12 mouse cellular contexts compared by ENCODE assay signal in genomic region chr3:55089291-55089690, GRCm38 (mm10). TPM values are rescaled to one million over a fixed set of nuclear protein-coding genes. Genes with fewer than 3 reads are reported as not detected.
"Had no signal": no experiment of that assay in that cellular context is flagged by ENCODE, and none has a peak within 500 bp of the region (broad histone marks: within the 10 kb centered on the region; RNA-seq: fewer than 3 reads in every experiment).

No protein-coding gene starts in this region.

- H3K27me3 ChIP-seq: limb, embryonic 15.5 days; midbrain, embryonic 13.5 days had no signal

- H3K4me3 ChIP-seq: limb, embryonic 15.5 days; midbrain, embryonic 13.5 days had no signal

- H3K9ac ChIP-seq: limb, embryonic 15.5 days; midbrain, embryonic 13.5 days had no signal

- H3K36me3 ChIP-seq: limb, embryonic 15.5 days; midbrain, embryonic 13.5 days had no signal

- H3K9me3 ChIP-seq: limb, embryonic 15.5 days; midbrain, embryonic 13.5 days had no signal

- DNase-seq: layer of hippocampus, adult 9-11 months; layer of hippocampus, postnatal 36 days; lung, adult 2 months; lung, postnatal 36 days; spleen, adult 18-20 months; thymus, postnatal 4 days had no signal

- ATAC-seq: lung, postnatal 0 days; midbrain, embryonic 13.5 days had no signal

- H3K4me2 ChIP-seq: limb, embryonic 15.5 days; midbrain, embryonic 13.5 days had no signal

- H3K4me1 ChIP-seq: limb, embryonic 15.5 days had no signal

- H3K27ac ChIP-seq: limb, embryonic 15.5 days; midbrain, embryonic 13.5 days had no signal

RNA-seq across cellular contexts. Expression of gene Ccna1, which starts 34.0 kb away (rescaled TPM):
- total RNA-seq: megakaryocyte progenitor cell, adult 5-6 weeks had no signal

RNA-seq across cellular contexts. Expression of gene Ccdc169, which starts 47.8 kb away (rescaled TPM):
- total RNA-seq: megakaryocyte progenitor cell, adult 5-6 weeks had no signal
- polyA plus RNA-seq: kidney, embryonic 14.5 days; lung, adult 2 months; lung, postnatal 0 days; stomach, embryonic 14.5 days had no signal
